Mouse (Mus musculus): ENCODE measurements around the gene Lamtor3.

DNA sequence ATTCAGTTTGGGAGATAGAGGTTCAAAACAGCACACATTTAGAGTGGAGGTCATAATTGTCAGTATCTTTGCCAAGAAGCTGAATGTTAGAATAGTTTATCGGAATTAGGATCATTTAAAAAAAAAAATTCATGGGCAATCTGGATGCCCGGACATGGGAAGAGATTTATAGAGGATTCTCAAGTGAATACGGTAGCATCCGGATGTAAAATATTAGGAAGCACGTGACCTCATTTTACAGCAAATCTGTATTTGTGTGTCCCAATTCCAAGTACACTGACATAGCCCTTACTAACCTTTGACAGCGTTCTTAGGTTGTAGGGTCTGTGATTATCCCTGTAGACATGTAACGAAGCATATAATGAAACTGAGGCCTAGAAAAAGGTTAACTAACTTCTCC lies 1.1 kb downstream of the Lamtor3 start:
- TF ChIP-seq CTCF (conservative IDR thresholded peaks at IDR 0.05; ENCODE audit: insufficient read depth, insufficient read length, low read depth, low read length) = no peak
- no peak for TF ChIP-seq POLR2A (IDR thresholded peaks at IDR 0.05; ENCODE audit: low read depth, low read length)

Data from kidney, adult 2 months (tissue).